Mouse (Mus musculus): ENCODE data around the gene Colec11. TPM values are rescaled to one million over a fixed set of nuclear protein-coding genes. Genes with fewer than 3 reads are reported as not detected.
A peak's percentile ranks its signal among the peaks of the same experiment; 100 is the strongest.

The Colec11 gene
- polyA plus RNA-seq, 1 experiment from 2014 or later = 0.34 TPM

DNA sequence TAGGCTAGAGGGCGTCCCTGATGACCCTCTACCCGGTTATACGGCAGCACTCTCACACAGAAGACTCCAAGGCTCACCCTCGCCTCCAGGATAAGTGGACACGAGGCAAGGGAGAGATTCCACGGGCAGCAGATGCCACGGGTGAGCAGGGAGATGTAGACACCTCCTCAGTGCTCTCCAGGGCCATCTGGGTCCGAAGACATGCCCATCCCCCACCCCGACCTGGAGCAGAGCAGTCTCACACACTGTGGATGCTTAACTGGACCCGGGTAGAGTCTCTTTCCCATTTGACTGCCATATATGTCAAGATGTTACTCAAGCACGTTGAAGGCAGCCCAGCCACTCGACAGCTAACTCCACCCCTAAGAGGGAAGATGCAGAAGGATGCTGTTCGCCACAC, 32.7 kb downstream of the Colec11 start:
- Histone ChIP-seq H3K4me3 (replicated peaks; ENCODE audit: low read length) (no peak overlapping the region), H3K9me3 (ENCODE audit: control insufficient read depth, low read length) (no peaks in the 10 kb centered on the region), H3K36me3 (ENCODE audit: control insufficient read depth, insufficient read depth) (no peaks in the 10 kb centered on the region), H3K9ac (replicated peaks; ENCODE audit: low read depth, low read length) (no peak overlapping the region), H3K27me3 (replicated peaks; ENCODE audit: control insufficient read depth, insufficient read depth, low read length) (no peaks in the 10 kb centered on the region), H3K27ac (ENCODE audit: low read length) (no peak overlapping the region), H3K4me2 (ENCODE audit: low read length) (no peak overlapping the region), H3K4me1 (replicated peaks; ENCODE audit: control insufficient read depth, insufficient read depth, low read length) (peaks cover 26% of the 10 kb centered on the region)
- ATAC-seq = no peak
- WGBS = 49% methylated on average over 13 of the region's 13 CpGs

DNA sequence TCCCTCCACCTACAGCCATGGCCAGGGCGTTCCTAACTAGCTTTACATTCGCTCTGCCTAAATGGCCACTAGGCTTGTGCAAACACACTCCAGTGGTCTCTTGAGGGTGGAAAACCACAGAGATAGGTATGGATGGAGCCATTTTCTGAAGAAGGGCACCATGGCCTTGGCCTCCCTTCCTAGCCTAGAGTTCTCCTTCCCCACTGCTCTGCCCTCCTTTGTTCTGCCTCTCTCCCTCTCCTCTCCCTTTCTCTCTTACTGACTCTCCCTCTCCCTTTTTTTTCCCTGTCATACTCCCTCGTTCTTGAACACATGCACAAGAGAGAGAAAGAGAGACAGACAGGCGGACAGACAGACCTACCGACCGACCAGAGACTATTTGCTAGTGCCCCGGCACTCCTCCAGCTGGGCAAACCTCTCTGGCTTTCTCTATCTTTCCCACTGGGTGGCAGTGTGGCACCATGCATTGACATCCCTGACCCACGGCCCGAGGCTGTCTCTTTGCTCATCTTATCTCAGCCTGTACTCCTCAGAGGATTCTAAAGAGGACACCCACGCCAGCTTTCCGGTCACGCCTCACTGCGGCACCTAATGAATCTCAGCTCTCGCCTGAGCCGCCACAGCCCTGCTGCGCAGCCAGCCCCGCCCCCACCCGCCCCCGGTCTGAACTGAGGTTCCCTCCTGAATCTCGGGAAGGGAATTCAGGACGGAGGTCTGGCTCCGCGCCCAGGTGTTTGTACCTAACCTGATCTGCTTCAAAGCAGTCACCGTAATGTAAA, 33.9 kb downstream of the Colec11 start:
- Histone ChIP-seq H3K27ac (ENCODE audit: low read length) (peak overlapping the region; percentile 54), H3K9ac (replicated peaks; ENCODE audit: low read depth, low read length) (peak overlapping the region; percentile 67), H3K4me2 (ENCODE audit: low read length) (peak overlapping the region; percentile 77), H3K4me3 (replicated peaks; ENCODE audit: low read length) (peak overlapping the region; percentile 54), H3K9me3 (ENCODE audit: control insufficient read depth, low read length) (no peaks in the 10 kb centered on the region), H3K4me1 (replicated peaks; ENCODE audit: control insufficient read depth, insufficient read depth, low read length) (peaks cover 26% of the 10 kb centered on the region), H3K36me3 (ENCODE audit: control insufficient read depth, insufficient read depth) (no peaks in the 10 kb centered on the region), H3K27me3 (replicated peaks; ENCODE audit: control insufficient read depth, insufficient read depth, low read length) (no peaks in the 10 kb centered on the region)
- WGBS = 8% methylated on average over 24 of the region's 24 CpGs
- peak; percentile 90 for ATAC-seq

DNA sequence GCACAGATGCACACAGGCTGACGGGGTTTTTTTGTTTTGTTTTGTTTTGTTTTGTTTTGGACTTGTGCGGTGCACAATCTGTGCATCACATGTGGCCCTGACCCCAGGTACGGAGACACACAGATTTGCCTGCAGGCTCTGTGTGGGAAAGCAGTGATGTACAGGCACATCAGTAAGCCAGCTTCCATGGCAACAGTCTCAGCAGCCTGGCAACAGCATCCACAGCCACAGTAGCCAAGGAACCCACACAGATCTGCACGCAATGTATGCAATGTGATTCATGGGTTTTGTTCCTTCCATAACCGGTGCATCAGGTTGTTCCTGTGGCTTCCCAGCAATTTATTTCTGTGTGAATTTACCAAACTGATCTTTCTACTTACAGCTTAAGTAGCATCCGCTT, 35.2 kb downstream of the Colec11 start:
- Histone ChIP-seq H3K27me3 (replicated peaks; ENCODE audit: control insufficient read depth, insufficient read depth, low read length) (no peaks in the 10 kb centered on the region), H3K9me3 (ENCODE audit: control insufficient read depth, low read length) (no peaks in the 10 kb centered on the region), H3K36me3 (ENCODE audit: control insufficient read depth, insufficient read depth) (no peaks in the 10 kb centered on the region), H3K9ac (replicated peaks; ENCODE audit: low read depth, low read length) (no peak overlapping the region; the same call in 1 of the 2 replicates), H3K27ac (ENCODE audit: low read length) (peak overlapping the region; percentile 3; the same call in 1 of the 2 replicates), H3K4me2 (ENCODE audit: low read length) (no peak overlapping the region; the same call in 1 of the 2 replicates), H3K4me3 (replicated peaks; ENCODE audit: low read length) (no peak overlapping the region), H3K4me1 (replicated peaks; ENCODE audit: control insufficient read depth, insufficient read depth, low read length) (peaks cover 30% of the 10 kb centered on the region)
- peak; percentile 51 for ATAC-seq
- WGBS = 54% methylated on average over 6 of the region's 6 CpGs

DNA sequence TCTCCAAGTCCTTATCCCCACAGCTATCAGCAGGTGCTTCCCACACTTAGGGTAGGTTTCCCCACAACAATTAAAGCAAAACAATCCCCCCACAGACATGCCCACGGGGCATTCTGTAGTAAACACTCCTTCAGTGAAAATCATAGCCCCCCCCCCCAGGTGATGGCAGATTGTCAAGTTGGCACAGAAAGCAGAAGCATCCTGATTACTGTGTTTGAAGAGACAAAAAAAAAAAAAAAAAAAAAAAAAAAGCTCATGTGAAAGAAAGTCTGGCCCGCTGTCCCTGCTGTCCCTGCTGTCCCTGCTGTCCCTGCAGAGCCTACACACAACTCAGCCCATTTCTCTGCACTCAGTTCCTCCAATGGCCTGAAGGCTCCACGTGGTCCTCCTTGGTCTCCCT, 39.1 kb downstream of the Colec11 start:
- H3K9ac ChIP-seq (replicated peaks; ENCODE audit: low read depth, low read length) = no peak overlapping the region
- H3K27me3 ChIP-seq (replicated peaks; ENCODE audit: control insufficient read depth, insufficient read depth, low read length) = no peaks in the 10 kb centered on the region
- H3K27ac ChIP-seq (ENCODE audit: low read length) = no peak overlapping the region
- H3K4me3 ChIP-seq (replicated peaks; ENCODE audit: low read length) = no peak overlapping the region
- no peaks in the 10 kb centered on the region for H3K36me3 ChIP-seq (ENCODE audit: control insufficient read depth, insufficient read depth)
- H3K9me3 ChIP-seq (ENCODE audit: control insufficient read depth, low read length) = no peaks in the 10 kb centered on the region
- H3K4me2 ChIP-seq (ENCODE audit: low read length) = no peak overlapping the region
- WGBS = 42% methylated on average over 3 of the region's 3 CpGs
- ATAC-seq = no peak
- peaks cover 18% of the 10 kb centered on the region for H3K4me1 ChIP-seq (replicated peaks; ENCODE audit: control insufficient read depth, insufficient read depth, low read length)

DNA sequence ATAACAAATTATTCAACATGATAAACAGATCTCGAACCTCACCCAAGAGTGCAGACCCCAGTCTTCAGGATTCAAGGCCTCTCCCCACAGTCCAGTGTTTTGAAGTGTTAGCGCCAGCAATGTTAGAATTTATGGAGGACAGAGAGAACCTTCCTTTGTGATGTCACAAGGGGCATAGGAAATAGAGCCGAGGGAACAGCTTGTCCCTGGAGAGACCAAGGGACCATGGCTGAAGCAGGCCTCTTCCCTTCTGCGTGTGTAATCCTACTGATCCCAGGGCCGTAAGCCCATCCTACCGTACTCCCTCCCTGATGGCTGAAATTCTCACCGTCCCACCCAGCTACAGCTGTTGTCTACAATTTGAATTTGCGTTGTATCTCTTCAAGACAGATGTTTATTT, 40.8 kb downstream of the Colec11 start, which contains the start of gene Allc:
TSS of gene Allc (minus strand) at position 101 of the 400 bp plus-strand sequence.
- Histone ChIP-seq H3K9me3 (ENCODE audit: control insufficient read depth, low read length) (no peaks in the 10 kb centered on the region), H3K4me2 (ENCODE audit: low read length) (no peak within 1 kb of the TSS), H3K4me3 (replicated peaks; ENCODE audit: low read length) (no peak within 1 kb of the TSS), H3K9ac (replicated peaks; ENCODE audit: low read depth, low read length) (no peak within 1 kb of the TSS), H3K4me1 (replicated peaks; ENCODE audit: control insufficient read depth, insufficient read depth, low read length) (peaks cover 8% of the 10 kb centered on the region; the same call in 1 of the 2 replicates), H3K27ac (ENCODE audit: low read length) (no peak within 1 kb of the TSS), H3K27me3 (replicated peaks; ENCODE audit: control insufficient read depth, insufficient read depth, low read length) (no peaks in the 10 kb centered on the region), H3K36me3 (ENCODE audit: control insufficient read depth, insufficient read depth) (no peaks in the 10 kb centered on the region)
- no peak for ATAC-seq
- WGBS = 91% methylated on average over 8 of the region's 8 CpGs

DNA sequence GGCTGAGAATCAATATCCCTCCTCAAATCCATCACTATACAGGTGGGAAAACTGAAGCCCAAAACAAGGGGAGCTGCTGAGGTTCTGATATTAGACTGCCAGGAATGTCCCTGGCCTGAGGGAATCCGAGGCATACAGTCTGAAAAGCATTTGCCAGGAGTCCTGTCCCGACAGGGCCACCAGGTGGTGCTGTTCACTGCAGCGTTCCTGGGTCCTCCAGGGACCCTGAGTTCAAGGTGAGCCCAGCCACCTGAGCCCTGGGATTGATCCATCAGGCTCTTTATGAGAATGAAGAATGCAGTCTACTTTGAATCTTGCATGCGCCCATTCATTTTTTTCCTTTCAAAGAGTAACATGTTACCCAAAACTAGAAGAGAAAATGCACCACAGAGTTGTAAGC, 44.0 kb downstream of the Colec11 start:
- WGBS = 32% methylated on average over 4 of the region's 4 CpGs
- Histone ChIP-seq H3K27ac (ENCODE audit: low read length) (no peak overlapping the region), H3K4me2 (ENCODE audit: low read length) (no peak overlapping the region), H3K36me3 (ENCODE audit: control insufficient read depth, insufficient read depth) (no peaks in the 10 kb centered on the region), H3K9me3 (ENCODE audit: control insufficient read depth, low read length) (no peaks in the 10 kb centered on the region), H3K9ac (replicated peaks; ENCODE audit: low read depth, low read length) (no peak overlapping the region), H3K4me3 (replicated peaks; ENCODE audit: low read length) (no peak overlapping the region), H3K4me1 (replicated peaks; ENCODE audit: control insufficient read depth, insufficient read depth, low read length) (peaks cover 10% of the 10 kb centered on the region; the same call in 1 of the 2 replicates), H3K27me3 (replicated peaks; ENCODE audit: control insufficient read depth, insufficient read depth, low read length) (no peaks in the 10 kb centered on the region)
- no peak for ATAC-seq

DNA sequence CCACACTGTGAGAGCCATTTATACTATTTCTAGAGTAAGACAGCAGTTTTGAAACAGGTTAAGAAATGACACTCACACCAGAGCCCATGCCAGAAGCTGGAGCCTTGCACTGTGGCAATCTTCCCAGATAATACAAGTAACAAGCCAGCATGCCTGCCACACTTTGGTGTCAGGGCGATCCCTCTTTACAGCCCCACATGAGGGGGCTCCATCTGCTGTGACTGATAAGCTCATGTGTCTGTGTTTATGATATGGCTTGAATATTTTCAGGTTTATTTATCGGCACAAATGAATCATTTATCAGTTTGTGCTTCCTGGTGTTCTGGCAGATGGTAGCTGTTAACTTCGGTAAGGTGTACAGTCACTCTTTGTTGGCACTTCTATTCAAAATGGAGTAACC, 45.0 kb downstream of the Colec11 start:
- no peak overlapping the region for H3K27ac ChIP-seq (ENCODE audit: low read length)
- 62% methylated on average over 3 of the region's 3 CpGs for WGBS
- 0 out of 2 replicates have a peak, but pooled peaks cover 7% of the 10 kb centered on the region for H3K4me1 ChIP-seq (replicated peaks; ENCODE audit: control insufficient read depth, insufficient read depth, low read length)
- H3K36me3 ChIP-seq (ENCODE audit: control insufficient read depth, insufficient read depth) = no peaks in the 10 kb centered on the region
- no peak overlapping the region for H3K9ac ChIP-seq (replicated peaks; ENCODE audit: low read depth, low read length)
- H3K4me2 ChIP-seq (ENCODE audit: low read length) = no peak overlapping the region
- ATAC-seq = peak; percentile 70
- H3K27me3 ChIP-seq (replicated peaks; ENCODE audit: control insufficient read depth, insufficient read depth, low read length) = no peaks in the 10 kb centered on the region
- H3K4me3 ChIP-seq (replicated peaks; ENCODE audit: low read length) = no peak overlapping the region
- H3K9me3 ChIP-seq (ENCODE audit: control insufficient read depth, low read length) = no peaks in the 10 kb centered on the region

DNA sequence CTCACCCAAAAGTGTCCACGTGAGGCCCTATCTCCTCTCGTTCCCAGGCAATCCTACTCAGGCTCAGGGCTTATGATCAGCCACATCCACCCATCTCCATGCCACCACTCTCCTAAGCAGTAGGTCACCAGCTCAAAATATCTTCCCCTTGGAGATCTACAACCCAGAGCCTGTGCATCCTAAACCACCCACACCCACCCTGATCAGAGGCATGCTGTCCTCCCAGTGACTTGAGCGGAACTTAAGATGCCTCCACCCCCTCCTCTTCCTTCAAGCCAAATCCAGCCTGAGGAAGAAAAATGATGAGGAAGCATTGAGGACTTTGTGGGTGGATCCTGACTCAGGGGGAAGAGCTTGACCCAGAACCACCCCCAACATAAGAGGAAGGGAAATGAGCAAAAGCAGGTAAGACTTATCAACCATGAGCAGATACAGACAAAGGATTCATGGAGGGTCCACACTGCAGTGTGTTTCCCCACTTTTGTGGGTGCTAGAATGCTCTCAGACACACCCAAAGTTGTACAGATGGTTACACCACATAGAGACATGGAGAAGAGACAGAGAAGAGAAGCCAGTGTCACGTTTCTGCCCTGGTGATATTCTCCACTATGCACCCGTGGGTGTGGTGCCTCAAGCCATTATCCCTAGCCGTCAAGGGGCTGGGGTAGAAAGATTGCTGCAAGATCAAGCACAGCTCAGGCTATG, 47.7 kb downstream of the Colec11 start:
- Histone ChIP-seq H3K27me3 (replicated peaks; ENCODE audit: control insufficient read depth, insufficient read depth, low read length) (no peaks in the 10 kb centered on the region), H3K4me3 (replicated peaks; ENCODE audit: low read length) (no peak overlapping the region), H3K36me3 (ENCODE audit: control insufficient read depth, insufficient read depth) (no peaks in the 10 kb centered on the region), H3K9ac (replicated peaks; ENCODE audit: low read depth, low read length) (no peak overlapping the region), H3K9me3 (ENCODE audit: control insufficient read depth, low read length) (no peaks in the 10 kb centered on the region), H3K27ac (ENCODE audit: low read length) (no peak overlapping the region), H3K4me2 (ENCODE audit: low read length) (no peak overlapping the region), H3K4me1 (replicated peaks; ENCODE audit: control insufficient read depth, insufficient read depth, low read length) (0 out of 2 replicates have a peak, but pooled peaks cover 7% of the 10 kb centered on the region)
- 79% methylated on average over 6 of the region's 6 CpGs for WGBS
- no peak for ATAC-seq

DNA sequence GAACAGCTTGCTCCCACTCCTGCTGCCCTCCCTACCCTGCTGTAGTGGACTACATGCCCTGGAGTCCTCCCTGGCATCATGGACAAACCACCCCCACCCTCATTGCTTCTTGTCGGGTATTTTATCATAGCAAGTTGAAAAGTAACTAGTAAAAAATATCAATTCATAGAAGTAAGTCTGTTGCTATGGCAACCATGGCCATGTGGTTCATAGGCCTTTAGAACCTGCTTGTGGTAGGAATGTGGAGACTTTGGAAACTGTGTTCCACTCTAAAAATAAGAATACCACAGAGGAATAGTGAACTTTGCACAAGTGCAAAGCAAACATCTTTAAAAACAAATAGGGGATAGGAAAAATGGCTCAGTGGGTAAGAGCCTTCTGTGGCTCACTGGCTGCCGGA, 50.9 kb downstream of the Colec11 start:
- Histone ChIP-seq H3K4me1 (replicated peaks; ENCODE audit: control insufficient read depth, insufficient read depth, low read length) (0 out of 2 replicates have a peak, but pooled peaks cover 4% of the 10 kb centered on the region), H3K27ac (ENCODE audit: low read length) (no peak overlapping the region), H3K36me3 (ENCODE audit: control insufficient read depth, insufficient read depth) (no peaks in the 10 kb centered on the region), H3K9ac (replicated peaks; ENCODE audit: low read depth, low read length) (no peak overlapping the region), H3K27me3 (replicated peaks; ENCODE audit: control insufficient read depth, insufficient read depth, low read length) (no peaks in the 10 kb centered on the region), H3K4me2 (ENCODE audit: low read length) (no peak overlapping the region), H3K4me3 (replicated peaks; ENCODE audit: low read length) (no peak overlapping the region), H3K9me3 (ENCODE audit: control insufficient read depth, low read length) (no peaks in the 10 kb centered on the region)
- ATAC-seq = no peak
- WGBS = 77% methylated on average over 2 of the region's 2 CpGs

Data from forebrain, embryonic 16.5 days (tissue).